Mouse (Mus musculus) cortical plate, adult 2 months (tissue): ENCODE data around the gene Cel.

Source experiments
- CTCF ChIP-seq: fragments of 200-500 bp; IDR thresholded peaks from 2 replicates; pipeline ENCODE4 v1.5.1; 2011; ENCODE audit warnings: mild to moderate bottlenecking, control low read depth, low read length; ENCODE audit not compliant: insufficient read depth; ENCODE audit errors: extremely low read depth
- POLR2A ChIP-seq: fragments of 200-500 bp; IDR thresholded peaks from 2 replicates; pipeline ENCODE4 v1.6.1; 2011; ENCODE audit warnings: mild to moderate bottlenecking, low read length, control low read depth; ENCODE audit not compliant: insufficient read depth; ENCODE audit errors: extremely low read depth

DNA sequence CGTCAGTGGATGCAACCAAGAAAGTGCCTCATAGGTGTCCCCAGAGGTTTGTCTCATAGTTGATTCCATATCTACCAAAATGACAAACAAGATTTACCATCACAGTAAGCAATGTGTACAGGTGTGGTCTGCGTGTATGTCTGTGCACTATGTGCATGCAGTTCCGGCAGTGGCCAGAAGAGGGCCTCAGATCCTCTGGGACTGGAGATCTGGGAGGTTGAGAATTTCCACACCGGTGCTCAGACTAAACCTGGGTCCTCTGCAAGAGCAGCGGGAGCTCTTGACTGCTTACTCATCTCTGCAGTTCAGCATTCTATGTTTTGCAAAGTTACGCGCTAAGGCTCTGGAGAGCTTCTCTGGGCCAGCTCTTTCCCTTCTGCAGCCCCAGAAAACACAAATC lies 33.8 kb upstream of the Cel start:
- no peak for TF ChIP-seq CTCF
- TF ChIP-seq POLR2A, result no peak
